Mouse (Mus musculus) embryonic facial prominence, embryonic 13.5 days (tissue): ENCODE measurements at regions not wholly inside any gene's neighbourhood (a gene's known extent, or its start where the extent isn't known, plus 50 kb on each side); places are given as distances from the start of the nearest gene placed in this dataset.

Experiments
- ATAC-seq: fragments of 200-750 bp; cut with Nextera tagmentation; 2 replicates; pipeline ENCODE4 v1.8.0; 2017; ENCODE audit warnings: low read depth; ENCODE audit not compliant: insufficient number of reproducible peaks, insufficient read depth, low FRiP score, low TSS enrichment
- H3K27ac ChIP-seq: fragments of 300-500 bp; sonication (generic); 2 replicates; pipeline ENCODE4 v1.5.1; 2015; ENCODE audit warnings: moderate library complexity, mild to moderate bottlenecking, inconsistent platforms
- H3K27me3 ChIP-seq: fragments of 300-500 bp; sonication (generic); 2 replicates; pipeline ENCODE4 v1.6.1; 2015; ENCODE audit warnings: mild to moderate bottlenecking, inconsistent platforms
- H3K36me3 ChIP-seq: fragments of 300-500 bp; sonication (generic); 2 replicates; pipeline ENCODE4 v1.6.1; 2015; ENCODE audit warnings: mild to moderate bottlenecking, inconsistent platforms
- H3K4me1 ChIP-seq: fragments of 300-500 bp; sonication (generic); 2 replicates; pipeline ENCODE4 v1.6.1; 2015; ENCODE audit warnings: inconsistent platforms
- H3K4me2 ChIP-seq: fragments of 300-500 bp; sonication (generic); 2 replicates; pipeline ENCODE4 v1.6.1; 2015; ENCODE audit warnings: moderate library complexity, mild to moderate bottlenecking, inconsistent platforms
- H3K4me3 ChIP-seq: fragments of 300-500 bp; sonication (generic); 2 replicates; pipeline ENCODE4 v1.5.1; 2015; ENCODE audit warnings: mild to moderate bottlenecking, inconsistent platforms
- H3K9ac ChIP-seq: fragments of 300-500 bp; sonication (generic); 2 replicates; pipeline ENCODE4 v1.6.1; 2015; ENCODE audit warnings: mild to moderate bottlenecking, inconsistent platforms
- H3K9me3 ChIP-seq: fragments of 300-500 bp; sonication (generic); 2 replicates; pipeline ENCODE4 v1.6.1; 2016; ENCODE audit warnings: inconsistent platforms
- WGBS: fragments of 180-500 bp; shearing (Covaris S2); methylation state at CpG from one replicate; pipeline ENCODE4 v1.1.7; 2015; ENCODE audit warnings: mixed read lengths; 5-methylcytosine and 5-hydroxymethylcytosine counted together

- H3K9me3 ChIP-seq: no peaks in the 10 kb centered on the region
- no peak overlapping the region for H3K4me3 ChIP-seq
- no peaks in the 10 kb centered on the region for H3K4me1 ChIP-seq
- no peaks in the 10 kb centered on the region for H3K27me3 ChIP-seq
- 92% methylated on average over 13 of the region's 13 CpGs for WGBS
- H3K4me2 ChIP-seq: no peak overlapping the region
- no peak overlapping the region for H3K27ac ChIP-seq
- H3K9ac ChIP-seq: no peak overlapping the region
- ATAC-seq: no peak
- H3K36me3 ChIP-seq: no peaks in the 10 kb centered on the region
Observed at GRCm38 (mm10) chr2:105544099-105544498, 124.6 kb upstream of the Pax6 start.

- H3K4me2 ChIP-seq: no peak overlapping the region
- no peak overlapping the region for H3K27ac ChIP-seq
- no peak for ATAC-seq
- no peaks in the 10 kb centered on the region for H3K36me3 ChIP-seq
- 70% methylated on average over 2 of the region's 2 CpGs for WGBS
- H3K9ac ChIP-seq: no peak overlapping the region
- H3K4me1 ChIP-seq: no peaks in the 10 kb centered on the region
- no peak overlapping the region for H3K4me3 ChIP-seq
- no peaks in the 10 kb centered on the region for H3K27me3 ChIP-seq
- H3K9me3 ChIP-seq: no peaks in the 10 kb centered on the region
Observed at GRCm38 (mm10) chr2:105552092-105552491, 116.6 kb upstream of the Pax6 start.

- H3K4me3 ChIP-seq: no peak overlapping the region
- peaks cover 11% of the 10 kb centered on the region for H3K4me1 ChIP-seq
- H3K9me3 ChIP-seq: no peaks in the 10 kb centered on the region
- WGBS: 12% methylated on average over 2 of the region's 2 CpGs
- H3K36me3 ChIP-seq: no peaks in the 10 kb centered on the region
- H3K4me2 ChIP-seq: no peak overlapping the region
- no peak overlapping the region for H3K9ac ChIP-seq
- H3K27ac ChIP-seq: 0 out of 2 replicates have a peak overlapping the region, but pooled peaks have one; percentile 29
- peak; percentile 75; the same call in 1 of the 2 replicates for ATAC-seq
- no peaks in the 10 kb centered on the region for H3K27me3 ChIP-seq
Observed at GRCm38 (mm10) chr2:105586782-105587181, 81.9 kb upstream of the Pax6 start.

DNA sequence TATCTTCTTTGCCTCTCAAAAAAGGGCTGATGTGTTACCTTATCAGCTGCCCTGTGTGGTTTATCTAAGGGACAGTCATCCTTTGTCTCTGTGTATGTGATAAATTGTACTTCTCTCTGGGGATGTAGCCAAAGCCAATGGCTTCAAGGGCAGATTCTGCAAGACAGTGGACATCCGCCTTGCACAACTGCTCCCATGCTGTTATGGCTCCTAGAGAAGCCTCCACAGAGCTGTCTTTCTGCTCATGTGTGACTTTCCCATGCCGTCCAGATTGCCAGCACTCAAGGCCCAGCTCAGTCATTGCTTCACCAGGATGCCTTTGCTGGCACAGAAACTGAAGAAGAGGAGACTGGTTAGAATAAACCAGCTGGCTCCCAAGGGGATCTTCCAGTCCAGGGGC, 74.6 kb upstream of the Pax6 start:
- 80% methylated on average over 2 of the region's 2 CpGs for WGBS
- H3K36me3 ChIP-seq: no peaks in the 10 kb centered on the region
- H3K9me3 ChIP-seq: no peaks in the 10 kb centered on the region
- 0 out of 2 replicates have a peak, but pooled peaks cover 4% of the 10 kb centered on the region for H3K4me1 ChIP-seq
- H3K27ac ChIP-seq: no peak overlapping the region
- no peak overlapping the region for H3K9ac ChIP-seq
- H3K4me2 ChIP-seq: no peak overlapping the region
- H3K27me3 ChIP-seq: no peaks in the 10 kb centered on the region
- no peak for ATAC-seq
- H3K4me3 ChIP-seq: no peak overlapping the region

DNA sequence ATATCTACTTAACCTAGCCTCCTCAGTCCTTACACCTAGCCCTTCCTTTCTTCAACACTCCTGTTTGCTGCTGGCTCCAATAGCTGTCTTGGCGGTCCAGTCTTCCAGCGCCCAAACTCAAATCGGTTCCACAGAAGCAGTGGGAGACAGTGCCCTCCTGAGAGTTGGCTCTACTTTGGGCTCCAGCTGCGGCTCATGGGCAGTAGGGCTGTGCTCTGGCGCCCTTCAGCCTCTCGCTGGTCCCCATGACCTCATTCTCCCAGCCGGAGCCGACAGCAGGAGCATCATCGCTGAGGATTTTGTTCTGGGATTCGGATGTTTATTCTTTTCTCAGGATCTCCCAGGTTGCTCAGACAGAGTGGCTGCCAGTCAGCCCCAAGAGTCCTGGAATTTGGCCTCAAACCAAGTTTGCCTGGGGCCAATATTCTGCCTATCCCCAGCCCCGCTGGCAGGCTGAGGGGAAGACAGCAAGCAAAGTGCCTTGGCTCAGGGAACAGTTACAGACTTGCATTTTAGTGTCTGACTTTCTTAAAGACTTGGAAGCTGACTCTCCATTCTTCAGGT, 64.1 kb upstream of the Pax6 start:
- Histone ChIP-seq H3K9ac (no peak overlapping the region), H3K27ac (no peak overlapping the region), H3K36me3 (no peaks in the 10 kb centered on the region), H3K27me3 (0 out of 2 replicates have a peak, but pooled peaks cover 23% of the 10 kb centered on the region), H3K4me1 (peaks cover 9% of the 10 kb centered on the region; the same call in 1 of the 2 replicates), H3K4me2 (no peak overlapping the region), H3K9me3 (no peaks in the 10 kb centered on the region), H3K4me3 (no peak overlapping the region)
- WGBS: 42% methylated on average over 11 of the region's 11 CpGs
- ATAC-seq: no peak

GRCm38 (mm10) chr2:105607969-105608538, 60.6 kb upstream of the Pax6 start:
- Histone ChIP-seq H3K9me3 (no peaks in the 10 kb centered on the region), H3K4me1 (peaks cover 16% of the 10 kb centered on the region; the same call in 1 of the 2 replicates), H3K4me3 (no peak overlapping the region), H3K27me3 (peaks cover 46% of the 10 kb centered on the region), H3K36me3 (no peaks in the 10 kb centered on the region), H3K9ac (no peak overlapping the region), H3K27ac (no peak overlapping the region), H3K4me2 (no peak overlapping the region)
- no peak for ATAC-seq
- WGBS: 61% methylated on average over 8 of the region's 8 CpGs

GRCm38 (mm10) chr2:105608756-105609155, 59.9 kb upstream of the Pax6 start:
- ATAC-seq: no peak
- peaks cover 52% of the 10 kb centered on the region for H3K27me3 ChIP-seq
- WGBS: 79% methylated on average over 7 of the region's 7 CpGs

DNA sequence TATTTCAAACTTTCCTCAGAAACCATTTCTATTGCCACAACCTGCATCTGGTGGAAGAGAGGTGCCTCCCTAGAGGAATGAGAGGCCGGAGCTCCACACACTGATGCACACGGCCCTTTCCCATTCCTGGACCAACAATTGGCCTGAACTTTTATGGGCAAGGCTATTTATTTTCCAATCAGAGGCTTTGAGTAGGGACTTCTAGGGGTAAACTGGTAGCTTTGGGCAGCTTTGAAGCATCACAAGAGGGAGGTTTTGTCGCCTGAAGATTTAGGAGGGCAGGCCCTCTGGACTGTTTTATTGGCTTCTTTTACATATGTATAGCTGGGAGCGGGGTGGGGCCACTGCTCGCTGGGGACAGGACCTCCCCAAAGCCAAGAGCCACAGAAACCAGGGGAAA, 57.7 kb upstream of the Pax6 start:
- Histone ChIP-seq H3K9ac (no peak overlapping the region), H3K27ac (no peak overlapping the region), H3K27me3 (peaks cover 49% of the 10 kb centered on the region), H3K4me3 (no peak overlapping the region), H3K4me2 (no peak overlapping the region), H3K4me1 (peaks cover 8% of the 10 kb centered on the region; the same call in 1 of the 2 replicates), H3K36me3 (no peaks in the 10 kb centered on the region), H3K9me3 (no peaks in the 10 kb centered on the region)
- 58% methylated on average over 5 of the region's 5 CpGs for WGBS
- no peak for ATAC-seq

More at GRCm38 (mm10) chr2:105608756-105609155, 59.9 kb upstream of the Pax6 start:
- Histone ChIP-seq H3K4me3 (no peak overlapping the region), H3K27ac (no peak overlapping the region), H3K9me3 (no peaks in the 10 kb centered on the region), H3K4me2 (no peak overlapping the region), H3K36me3 (no peaks in the 10 kb centered on the region), H3K9ac (no peak overlapping the region), H3K4me1 (peaks cover 16% of the 10 kb centered on the region; the same call in 1 of the 2 replicates)

- no peak overlapping the region for H3K4me3 ChIP-seq
- 11% methylated on average over 4 of the region's 4 CpGs for WGBS
- no peak for ATAC-seq
- H3K27ac ChIP-seq: no peak overlapping the region
- H3K27me3 ChIP-seq: peaks cover 43% of the 10 kb centered on the region
- no peaks in the 10 kb centered on the region for H3K36me3 ChIP-seq
- no peak overlapping the region for H3K9ac ChIP-seq
- peaks cover 8% of the 10 kb centered on the region for H3K4me1 ChIP-seq
- 0 out of 2 replicates have a peak overlapping the region, but pooled peaks have one; percentile 23 for H3K4me2 ChIP-seq
- no peaks in the 10 kb centered on the region for H3K9me3 ChIP-seq
Observed at GRCm38 (mm10) chr2:105611651-105612050, 57.0 kb upstream of the Pax6 start.

GRCm38 (mm10) chr2:105612051-105612664, 56.5 kb upstream of the Pax6 start:
- H3K27ac ChIP-seq: no peak overlapping the region
- 6% methylated on average over 21 of the region's 21 CpGs for WGBS
- H3K4me3 ChIP-seq: no peak overlapping the region
- peaks cover 42% of the 10 kb centered on the region for H3K27me3 ChIP-seq
- H3K9me3 ChIP-seq: no peaks in the 10 kb centered on the region
- H3K36me3 ChIP-seq: no peaks in the 10 kb centered on the region
- H3K4me1 ChIP-seq: peaks cover 8% of the 10 kb centered on the region
- H3K9ac ChIP-seq: no peak overlapping the region
- ATAC-seq: peak; percentile 64; the same call in 1 of the 2 replicates
- H3K4me2 ChIP-seq: peak overlapping the region; percentile 23

DNA sequence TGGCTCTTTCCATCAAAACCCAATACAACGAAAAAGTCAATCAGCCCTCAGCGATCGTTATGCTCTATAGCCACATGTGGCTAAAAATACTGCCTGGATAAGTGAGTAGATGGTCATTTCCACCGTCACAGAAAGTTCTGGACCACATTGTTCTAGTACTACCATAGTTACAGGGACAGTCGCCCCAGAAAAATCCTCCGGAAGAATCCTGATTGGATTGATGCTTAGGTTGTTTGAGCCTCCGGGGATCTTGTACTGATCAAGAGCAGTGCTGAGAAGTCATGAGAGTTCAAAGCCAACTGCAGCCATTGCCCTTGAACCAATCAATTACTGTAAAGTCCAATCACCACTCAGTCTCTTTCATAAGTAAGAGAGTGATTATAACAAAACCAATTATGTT, 56.0 kb upstream of the Pax6 start:
- WGBS: 30% methylated on average over 7 of the region's 7 CpGs
- Histone ChIP-seq H3K36me3 (no peaks in the 10 kb centered on the region), H3K9me3 (no peaks in the 10 kb centered on the region), H3K4me2 (peak overlapping the region; percentile 23), H3K4me3 (no peak overlapping the region), H3K27me3 (peaks cover 42% of the 10 kb centered on the region), H3K9ac (no peak overlapping the region), H3K4me1 (peaks cover 8% of the 10 kb centered on the region), H3K27ac (no peak overlapping the region)
- no peak for ATAC-seq

- no peak for ATAC-seq
- Histone ChIP-seq H3K27ac (no peak overlapping the region), H3K9ac (no peak overlapping the region), H3K4me1 (peaks cover 8% of the 10 kb centered on the region), H3K36me3 (no peaks in the 10 kb centered on the region), H3K9me3 (no peaks in the 10 kb centered on the region), H3K27me3 (peaks cover 42% of the 10 kb centered on the region), H3K4me2 (no peak overlapping the region), H3K4me3 (no peak overlapping the region)
- WGBS: 56% methylated on average over 6 of the region's 6 CpGs
Observed at GRCm38 (mm10) chr2:105613243-105613642, 55.5 kb upstream of the Pax6 start.
